Mouse (Mus musculus) liver, embryonic 15.5 days (tissue): Measurements from ENCODE around the gene Rbms2. TPM values are rescaled to one million over a fixed set of nuclear protein-coding genes. Genes with fewer than 3 reads are reported as not detected.

ENCODE experiments used
- ATAC-seq: fragments of 200-750 bp; cut with Nextera tagmentation; 2 replicates; pipeline ENCODE4 v1.8.0; 2017; ENCODE audit warnings: moderate number of reproducible peaks, mild to moderate bottlenecking, moderate library complexity; ENCODE audit not compliant: insufficient read depth
- H3K27ac ChIP-seq: fragments of 300-500 bp; sonication (generic); replicated peaks from 2 replicates; pipeline ENCODE4 v1.5.1; 2015; ENCODE audit warnings: mild to moderate bottlenecking, inconsistent platforms
- H3K27me3 ChIP-seq: fragments of 300-500 bp; sonication (generic); 2 replicates; pipeline ENCODE4 v1.6.1; 2015; ENCODE audit warnings: mild to moderate bottlenecking, inconsistent platforms
- H3K36me3 ChIP-seq: fragments of 300-500 bp; sonication (generic); replicated peaks from 2 replicates; pipeline ENCODE4 v1.6.1; 2015; ENCODE audit warnings: moderate library complexity, mild to moderate bottlenecking, inconsistent platforms
- H3K4me1 ChIP-seq: fragments of 300-500 bp; sonication (generic); replicated peaks from 2 replicates; pipeline ENCODE4 v1.6.1; 2015; ENCODE audit warnings: inconsistent platforms
- H3K4me2 ChIP-seq: fragments of 300-500 bp; sonication (generic); 2 replicates; pipeline ENCODE4 v1.6.1; 2015; ENCODE audit warnings: moderate library complexity, mild to moderate bottlenecking, inconsistent platforms
- H3K4me3 ChIP-seq: fragments of 300-500 bp; sonication (generic); replicated peaks from 2 replicates; pipeline ENCODE4 v1.5.1; 2015; ENCODE audit warnings: mild to moderate bottlenecking, inconsistent platforms
- H3K9ac ChIP-seq: fragments of 300-500 bp; sonication (generic); 2 replicates; pipeline ENCODE4 v1.6.1; 2015; ENCODE audit warnings: moderate library complexity, mild to moderate bottlenecking, inconsistent platforms
- H3K9me3 ChIP-seq: fragments of 300-500 bp; sonication (generic); replicated peaks from 2 replicates; pipeline ENCODE4 v1.6.1; 2016; ENCODE audit warnings: inconsistent platforms
- WGBS: fragments of 180-500 bp; shearing (Covaris S2); methylation state at CpG from one replicate; pipeline ENCODE4 v1.1.7; 2015; ENCODE audit warnings: mixed read lengths; ENCODE audit not compliant: insufficient replicate concordance; 5-methylcytosine and 5-hydroxymethylcytosine counted together
- polyA plus RNA-seq: library from polyadenylated mRNA; unstranded; fragments of >200 nt; fragmentation: Nextera tagmentation; extraction: Ambion mirVana; gene quantifications from 2 replicates; pipeline ENCODE4 v1.2.1, GENCODE M21; 2015

Rbms2 gene
- polyA plus RNA-seq, 1 experiment from 2014 or later = 6.9 TPM

DNA sequence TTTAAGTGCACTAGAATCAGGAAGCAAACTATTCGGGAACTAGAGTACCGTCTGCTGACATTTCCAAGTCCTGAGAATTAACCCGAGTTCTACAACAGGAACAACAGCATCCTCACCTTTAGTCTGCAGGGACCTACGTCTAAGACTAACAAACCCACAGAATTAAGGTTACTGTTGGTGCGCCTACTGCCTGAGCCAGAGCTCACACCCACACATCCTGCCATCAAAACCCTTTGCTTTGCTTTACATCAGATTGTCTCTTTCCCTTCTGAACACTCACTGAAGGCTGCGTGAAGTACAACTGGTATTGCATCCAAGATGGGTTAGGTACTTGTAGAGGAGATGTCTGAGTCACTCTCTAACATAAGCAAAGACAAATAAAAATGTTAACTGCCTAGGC is 44.7 kb downstream of the Rbms2 start:
- ATAC-seq = no peak
- peaks cover 4% of the 10 kb centered on the region; the same call in 1 of the 2 replicates for H3K36me3 ChIP-seq
- no peak overlapping the region for H3K27ac ChIP-seq
- H3K27me3 ChIP-seq = no peaks in the 10 kb centered on the region
- no peak overlapping the region for H3K4me3 ChIP-seq
- H3K9ac ChIP-seq = no peak overlapping the region
- H3K4me1 ChIP-seq = peaks cover 4% of the 10 kb centered on the region; the same call in 1 of the 2 replicates
- WGBS = 72% methylated on average over 6 of the region's 6 CpGs
- H3K9me3 ChIP-seq = no peaks in the 10 kb centered on the region
- H3K4me2 ChIP-seq = no peak overlapping the region

DNA sequence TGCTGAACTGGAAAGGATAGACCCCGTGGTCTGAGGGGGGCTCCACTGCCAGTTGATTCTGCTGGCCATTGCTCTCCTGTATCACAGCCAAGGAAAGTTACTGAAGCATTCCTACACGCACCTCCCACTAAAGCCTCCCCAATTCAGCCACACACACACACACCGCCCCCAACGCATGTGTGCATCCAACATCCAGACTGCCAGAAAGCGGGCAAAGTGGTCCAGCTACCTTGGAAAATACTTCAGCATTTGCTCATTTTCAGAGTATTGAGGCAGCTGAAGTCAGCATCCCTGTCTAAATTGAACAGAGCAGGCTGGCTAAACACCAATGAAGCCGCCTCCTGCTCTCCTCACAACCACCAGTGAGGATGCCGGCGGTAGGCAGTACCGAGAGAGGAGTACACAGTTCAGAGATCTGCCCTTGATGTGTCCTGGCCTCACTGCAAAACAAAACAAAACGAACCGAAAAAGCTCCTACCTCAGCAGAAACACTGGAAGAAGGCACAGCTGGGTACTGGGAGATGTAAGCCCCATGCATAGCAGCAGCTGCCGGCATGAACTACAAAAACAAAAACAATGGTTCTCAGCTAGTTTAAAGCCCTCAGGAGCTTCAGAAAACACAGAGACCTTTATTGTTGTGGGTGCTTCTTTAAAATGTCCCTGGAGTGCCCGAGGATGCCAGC is 46.3 kb downstream of the Rbms2 start:
- WGBS = 72% methylated on average over 13 of the region's 13 CpGs
- H3K36me3 ChIP-seq = peaks cover 10% of the 10 kb centered on the region
- peaks cover 4% of the 10 kb centered on the region; the same call in 1 of the 2 replicates for H3K4me1 ChIP-seq

DNA sequence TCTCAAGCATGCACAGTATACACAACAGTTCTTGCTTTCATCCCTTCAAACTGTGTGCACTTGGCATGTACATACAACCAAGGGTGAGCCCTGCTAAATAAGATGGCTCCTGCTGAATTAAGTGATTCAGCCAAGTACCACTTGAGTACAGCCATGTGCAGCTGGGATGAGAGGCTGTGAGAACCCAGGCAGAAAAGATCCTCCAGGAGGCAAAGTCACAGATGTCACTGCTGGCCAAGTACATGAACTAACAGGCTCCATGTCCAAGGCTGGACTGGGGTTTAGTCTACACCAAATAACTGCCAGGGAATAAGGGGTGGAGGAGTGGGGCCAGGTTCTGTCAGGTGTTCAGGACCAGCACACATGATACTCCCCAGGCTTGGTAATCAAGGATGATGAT is 48.3 kb downstream of the Rbms2 start:
- no peaks in the 10 kb centered on the region for H3K9me3 ChIP-seq
- ATAC-seq = no peak
- no peaks in the 10 kb centered on the region for H3K27me3 ChIP-seq
- H3K9ac ChIP-seq = no peak overlapping the region
- H3K4me2 ChIP-seq = no peak overlapping the region
- no peak overlapping the region for H3K27ac ChIP-seq
- H3K4me3 ChIP-seq = no peak overlapping the region
- peaks cover 25% of the 10 kb centered on the region for H3K36me3 ChIP-seq
- peaks cover 4% of the 10 kb centered on the region; the same call in 1 of the 2 replicates for H3K4me1 ChIP-seq

More for the DNA sequence above, 46.3 kb downstream of the Rbms2 start:
- Histone ChIP-seq H3K9me3 (no peaks in the 10 kb centered on the region), H3K4me3 (no peak overlapping the region), H3K27ac (no peak overlapping the region), H3K9ac (no peak overlapping the region), H3K4me2 (no peak overlapping the region), H3K27me3 (no peaks in the 10 kb centered on the region)
- ATAC-seq = no peak

DNA sequence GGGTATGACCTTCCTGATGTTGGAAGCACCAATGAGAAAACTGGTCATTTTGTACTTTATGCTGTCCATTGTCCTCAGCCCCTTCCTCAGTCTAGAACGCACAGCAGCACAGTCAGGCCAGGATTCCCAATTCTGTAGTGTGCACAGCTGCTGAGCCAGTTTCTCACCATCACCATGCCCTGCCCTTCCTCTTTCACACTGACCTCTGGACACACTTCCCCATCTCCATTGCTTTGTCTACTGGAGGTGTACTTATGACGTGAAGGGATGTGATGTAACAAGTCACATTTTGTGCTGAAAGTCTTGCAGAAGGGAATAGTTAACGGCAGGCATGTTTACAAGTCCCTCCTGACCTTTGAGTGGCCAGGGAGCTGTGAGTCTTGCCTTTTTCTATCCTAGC is 48.8 kb downstream of the Rbms2 start:
- Histone ChIP-seq H3K27me3 (no peaks in the 10 kb centered on the region), H3K9me3 (no peaks in the 10 kb centered on the region), H3K36me3 (peaks cover 30% of the 10 kb centered on the region), H3K4me3 (no peak overlapping the region), H3K4me2 (no peak overlapping the region), H3K9ac (no peak overlapping the region), H3K4me1 (peaks cover 4% of the 10 kb centered on the region; the same call in 1 of the 2 replicates), H3K27ac (no peak overlapping the region)
- WGBS = 64% methylated on average over 3 of the region's 3 CpGs
- ATAC-seq = no peak

DNA sequence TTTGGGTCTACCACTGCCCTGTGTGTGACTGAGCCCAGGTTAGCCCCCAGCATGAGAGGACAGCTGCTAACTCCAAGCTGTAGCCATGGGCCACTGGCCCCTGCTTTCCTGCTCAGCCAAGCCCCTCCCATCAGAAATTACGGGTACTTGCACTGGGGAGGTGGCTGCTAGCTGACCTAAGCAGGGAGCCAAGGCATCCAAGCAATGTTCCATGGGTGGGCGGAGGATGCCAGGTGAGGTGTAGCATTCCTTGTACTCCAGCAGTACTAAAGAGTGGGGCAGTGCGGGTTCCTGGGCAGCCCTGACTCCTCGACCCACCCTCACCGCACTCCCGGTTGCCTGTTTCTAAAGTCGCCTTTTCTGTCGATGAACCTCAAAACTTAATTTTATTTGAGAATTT is 52.0 kb downstream of the Rbms2 start:
- H3K9me3 ChIP-seq = no peaks in the 10 kb centered on the region
- WGBS = 80% methylated on average over 8 of the region's 8 CpGs
- no peak overlapping the region for H3K4me2 ChIP-seq
- peaks cover 4% of the 10 kb centered on the region; the same call in 1 of the 2 replicates for H3K4me1 ChIP-seq
- no peak overlapping the region for H3K4me3 ChIP-seq
- H3K27ac ChIP-seq = no peak overlapping the region
- H3K36me3 ChIP-seq = peaks cover 62% of the 10 kb centered on the region
- ATAC-seq = no peak
- no peaks in the 10 kb centered on the region for H3K27me3 ChIP-seq
- no peak overlapping the region for H3K9ac ChIP-seq

DNA sequence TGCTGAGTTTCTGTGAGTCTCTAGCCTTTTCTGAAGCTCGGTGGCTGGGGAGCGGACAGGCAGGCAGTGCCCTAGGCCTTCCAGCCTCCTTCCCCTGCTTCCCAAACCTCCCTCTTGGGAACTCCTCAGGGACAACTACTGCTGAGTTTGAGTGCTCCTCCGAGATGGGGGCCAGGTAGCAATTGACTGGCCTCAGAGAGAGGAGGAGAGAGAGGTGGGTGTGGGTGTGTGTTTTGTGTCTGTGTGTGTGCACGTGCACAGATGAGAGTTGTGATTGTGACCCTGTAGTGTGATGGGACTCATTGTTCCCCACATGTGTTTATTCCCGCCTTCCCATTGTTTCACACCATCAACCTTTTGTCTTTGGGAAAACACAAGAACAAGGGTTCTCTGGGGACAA is 52.6 kb downstream of the Rbms2 start:
- ATAC-seq = no peak
- peaks cover 68% of the 10 kb centered on the region for H3K36me3 ChIP-seq
- peaks cover 4% of the 10 kb centered on the region; the same call in 1 of the 2 replicates for H3K4me1 ChIP-seq
- H3K27ac ChIP-seq = no peak overlapping the region
- H3K9ac ChIP-seq = no peak overlapping the region
- no peak overlapping the region for H3K4me3 ChIP-seq
- H3K4me2 ChIP-seq = no peak overlapping the region
- no peaks in the 10 kb centered on the region for H3K9me3 ChIP-seq
- 82% methylated on average over 5 of the region's 5 CpGs for WGBS
- H3K27me3 ChIP-seq = no peaks in the 10 kb centered on the region

DNA sequence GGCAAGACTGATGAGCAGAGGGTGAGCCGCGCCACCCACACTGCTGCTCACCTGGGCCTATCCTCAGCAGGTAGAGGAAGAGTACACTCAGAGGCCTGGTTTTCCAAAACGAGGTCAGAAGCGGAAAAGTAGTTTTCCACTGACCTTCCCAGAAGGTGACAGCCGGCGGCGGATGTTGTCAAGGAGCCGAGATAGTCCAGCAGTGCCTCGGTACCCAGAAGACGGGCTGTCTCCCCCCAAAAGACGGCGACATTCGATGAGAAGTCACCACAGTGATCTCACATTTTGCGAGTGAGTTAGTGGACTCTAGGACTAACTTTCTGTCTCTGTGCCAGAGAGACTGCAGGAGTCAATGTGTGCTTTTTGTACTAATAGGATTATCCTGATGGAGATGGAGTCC is 54.1 kb downstream of the Rbms2 start:
- ATAC-seq = no peak
- Histone ChIP-seq H3K27me3 (no peaks in the 10 kb centered on the region), H3K4me3 (no peak overlapping the region), H3K4me1 (no peaks in the 10 kb centered on the region), H3K9ac (no peak overlapping the region), H3K9me3 (no peaks in the 10 kb centered on the region), H3K27ac (no peak overlapping the region), H3K36me3 (peaks cover 84% of the 10 kb centered on the region), H3K4me2 (no peak overlapping the region)
- WGBS = 86% methylated on average over 14 of the region's 14 CpGs

DNA sequence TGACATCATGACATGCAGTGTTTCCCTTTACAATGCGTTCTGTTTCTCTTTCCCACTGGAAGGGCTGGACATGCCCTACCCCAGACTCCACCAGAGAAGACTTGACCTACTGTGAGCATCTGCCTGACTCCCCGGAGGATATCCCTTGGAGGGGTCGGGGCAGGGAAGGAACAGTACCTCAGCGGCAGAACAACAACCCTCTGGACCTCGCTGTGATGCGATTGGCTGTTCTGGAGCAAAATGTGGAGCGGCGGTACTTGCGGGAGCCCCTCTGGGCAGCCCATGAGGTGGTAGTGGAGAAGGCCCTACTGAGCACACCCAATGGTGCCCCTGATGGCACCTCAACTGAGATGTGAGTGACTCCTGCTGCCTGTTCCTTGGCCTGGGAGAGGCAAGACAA is 55.3 kb downstream of the Rbms2 start:
- Histone ChIP-seq H3K36me3 (peaks cover 92% of the 10 kb centered on the region), H3K4me2 (no peak overlapping the region), H3K27me3 (no peaks in the 10 kb centered on the region), H3K9ac (no peak overlapping the region), H3K27ac (no peak overlapping the region), H3K4me3 (no peak overlapping the region), H3K9me3 (no peaks in the 10 kb centered on the region), H3K4me1 (no peaks in the 10 kb centered on the region)
- no peak for ATAC-seq
- 85% methylated on average over 9 of the region's 9 CpGs for WGBS

DNA sequence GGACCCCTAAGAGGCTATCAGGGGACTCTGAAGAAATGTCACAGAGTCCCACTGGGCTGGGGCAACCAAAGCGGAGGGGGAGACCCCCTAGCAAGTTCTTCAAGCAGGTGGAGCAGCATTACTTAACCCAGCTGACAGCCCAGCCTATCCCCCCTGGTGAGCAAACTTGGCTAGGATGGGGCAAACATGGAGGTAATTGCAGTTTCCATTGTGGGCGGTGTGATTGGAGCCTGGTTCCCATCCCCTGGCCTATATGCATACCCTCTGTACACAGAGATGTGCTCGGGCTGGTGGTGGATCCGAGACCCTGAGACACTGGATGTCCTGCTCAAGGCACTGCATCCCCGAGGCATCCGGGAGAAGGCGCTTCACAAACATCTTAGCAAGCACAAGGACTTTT is 56.3 kb downstream of the Rbms2 start:
- no peak overlapping the region for H3K4me3 ChIP-seq
- H3K36me3 ChIP-seq = peaks cover 95% of the 10 kb centered on the region
- H3K27me3 ChIP-seq = no peaks in the 10 kb centered on the region
- no peak overlapping the region for H3K9ac ChIP-seq
- no peaks in the 10 kb centered on the region for H3K4me1 ChIP-seq
- no peak overlapping the region for H3K4me2 ChIP-seq
- ATAC-seq = no peak
- 89% methylated on average over 7 of the region's 7 CpGs for WGBS
- H3K9me3 ChIP-seq = no peaks in the 10 kb centered on the region
- no peak overlapping the region for H3K27ac ChIP-seq

DNA sequence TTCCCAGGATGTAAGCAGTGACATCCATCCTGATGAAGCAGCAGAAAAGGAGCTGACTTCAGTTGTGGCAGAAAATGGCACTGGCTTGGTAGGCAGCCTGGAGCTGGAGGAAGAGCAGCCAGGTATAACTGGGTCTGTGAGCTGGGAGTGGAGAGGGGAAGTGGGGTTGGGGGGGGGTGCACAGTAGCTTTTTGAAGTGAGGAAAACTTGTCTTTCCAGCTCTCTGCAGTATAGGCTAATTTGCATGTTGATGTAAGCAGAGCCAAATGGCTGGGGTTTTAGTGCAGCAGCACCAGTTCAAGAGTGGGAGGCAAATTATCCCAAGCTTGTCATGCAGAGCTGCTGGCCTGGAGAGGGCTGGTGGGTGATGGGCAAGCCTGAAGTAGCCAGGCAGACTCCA is 68.9 kb downstream of the Rbms2 start:
- no peaks in the 10 kb centered on the region for H3K9me3 ChIP-seq
- no peaks in the 10 kb centered on the region for H3K27me3 ChIP-seq
- H3K4me2 ChIP-seq = no peak overlapping the region
- H3K4me1 ChIP-seq = no peaks in the 10 kb centered on the region
- H3K4me3 ChIP-seq = no peak overlapping the region
- H3K36me3 ChIP-seq = peaks cover 76% of the 10 kb centered on the region
- ATAC-seq = no peak
- H3K9ac ChIP-seq = no peak overlapping the region
- no peak overlapping the region for H3K27ac ChIP-seq

DNA sequence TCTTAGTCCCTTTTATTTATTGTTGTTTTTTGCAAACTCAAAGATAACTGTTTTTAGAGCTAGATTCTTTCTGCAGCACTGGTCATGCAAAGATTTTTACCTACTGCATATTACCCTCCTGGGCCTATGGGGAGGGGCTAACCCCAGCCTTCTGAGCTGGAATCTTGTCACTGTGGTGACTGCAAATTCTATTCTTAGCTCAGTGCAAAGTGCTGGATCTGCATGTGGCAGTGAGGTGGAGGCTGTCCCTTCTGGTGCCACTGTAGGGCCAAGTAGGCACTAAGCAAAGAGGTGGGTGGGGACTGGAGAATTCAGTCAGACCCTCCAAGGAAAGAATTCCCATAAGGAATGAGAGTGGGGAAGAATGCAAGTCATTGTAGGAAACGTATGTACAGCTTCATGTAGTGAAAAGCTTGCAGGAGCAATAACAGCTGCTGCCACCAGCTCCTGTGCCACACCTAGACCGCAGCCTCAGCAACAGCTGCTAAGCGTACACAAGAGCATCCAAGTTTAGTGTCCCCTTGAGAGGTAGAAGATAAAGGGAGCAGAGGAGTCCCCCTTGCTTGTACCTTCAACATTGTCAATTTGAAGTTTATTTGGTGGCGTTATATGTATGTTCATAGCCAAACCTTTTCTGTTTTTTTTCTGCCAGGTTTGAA is 69.9 kb downstream of the Rbms2 start:
- no peak for ATAC-seq
- H3K4me3 ChIP-seq = no peak overlapping the region
- no peaks in the 10 kb centered on the region for H3K27me3 ChIP-seq
- 0 out of 2 replicates have a peak, but pooled peaks cover 2% of the 10 kb centered on the region for H3K4me1 ChIP-seq
- no peak overlapping the region for H3K27ac ChIP-seq
- WGBS = 79% methylated on average over 4 of the region's 4 CpGs
- no peak overlapping the region for H3K9ac ChIP-seq
- H3K36me3 ChIP-seq = peaks cover 67% of the 10 kb centered on the region
- no peaks in the 10 kb centered on the region for H3K9me3 ChIP-seq
- H3K4me2 ChIP-seq = no peak overlapping the region

DNA sequence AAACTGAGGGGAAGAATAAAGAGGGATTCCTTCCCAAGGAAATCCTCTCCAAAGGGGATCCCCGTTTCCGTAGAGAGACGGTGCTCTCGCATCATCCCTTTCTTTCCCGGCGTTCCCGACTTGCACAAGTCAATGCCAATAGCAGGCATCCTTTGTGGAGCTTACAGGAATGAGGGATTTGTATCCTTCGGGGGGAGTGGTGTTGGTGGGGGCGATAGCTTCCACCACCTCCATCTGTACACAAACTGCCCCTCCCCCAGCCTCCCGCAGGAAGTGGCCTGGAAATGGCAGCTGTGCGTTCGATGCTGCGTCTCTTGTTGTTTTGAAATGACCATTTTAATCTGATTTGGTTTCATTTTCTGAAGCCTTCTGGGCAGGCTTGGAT is 82.5 kb downstream of the Rbms2 start:
- Histone ChIP-seq H3K4me1 (peaks cover 60% of the 10 kb centered on the region), H3K4me2 (peak overlapping the region; percentile 90), H3K27ac (peak overlapping the region; percentile 76), H3K27me3 (no peaks in the 10 kb centered on the region), H3K4me3 (peak overlapping the region; percentile 97), H3K36me3 (peaks cover 4% of the 10 kb centered on the region), H3K9me3 (no peaks in the 10 kb centered on the region), H3K9ac (peak overlapping the region; percentile 93)
- ATAC-seq = no peak
- under 1% methylated on average over 13 of the region's 13 CpGs for WGBS
